Mouse (Mus musculus) limb, embryonic 14.5 days (tissue): ENCODE measurements around the gene Hist1h3g. TPM values are rescaled to one million over a fixed set of nuclear protein-coding genes. Genes with fewer than 3 reads are reported as not detected.

Experiments
- ATAC-seq: fragments of 200-750 bp; cut with Nextera tagmentation; 2 replicates; pipeline ENCODE4 v1.8.0; 2017; ENCODE audit warnings: low read depth, moderate number of reproducible peaks, moderate TSS enrichment; ENCODE audit not compliant: low FRiP score
- DNase-seq: peaks from one replicate; pipeline ENCODE4 v3.0.0-alpha.2; 2015; ENCODE audit warnings: low spot score
- H3K27ac ChIP-seq: fragments of 300-500 bp; sonication (generic); replicated peaks from 2 replicates; pipeline ENCODE4 v1.5.1; 2014; ENCODE audit warnings: low read depth, mild to moderate bottlenecking, low read length, moderate library complexity, mixed read lengths
- H3K27me3 ChIP-seq: fragments of 300-500 bp; sonication (generic); 2 replicates; pipeline ENCODE4 v1.6.1; 2014; ENCODE audit warnings: low read length, mixed read lengths; ENCODE audit not compliant: control insufficient read depth, insufficient read depth
- H3K36me3 ChIP-seq: fragments of 300-500 bp; sonication (generic); 2 replicates; pipeline ENCODE4 v1.6.1; 2014; ENCODE audit warnings: mild to moderate bottlenecking, low read length, moderate library complexity, mixed read lengths; ENCODE audit not compliant: control insufficient read depth, insufficient read depth
- H3K4me1 ChIP-seq: fragments of 300-500 bp; sonication (generic); 2 replicates; pipeline ENCODE4 v1.6.1; 2014; ENCODE audit warnings: antibody characterized with exemption, low read length, mixed read lengths; ENCODE audit not compliant: control insufficient read depth, insufficient read depth
- H3K4me2 ChIP-seq: fragments of 300-500 bp; sonication (generic); replicated peaks from 2 replicates; pipeline ENCODE4 v1.6.1; 2014; ENCODE audit warnings: low read depth, mild to moderate bottlenecking, low read length, moderate library complexity; ENCODE audit not compliant: severe bottlenecking
- H3K4me3 ChIP-seq: fragments of 300-500 bp; sonication (generic); replicated peaks from 2 replicates; pipeline ENCODE4 v1.5.1; 2014; ENCODE audit warnings: low read length
- H3K9ac ChIP-seq: fragments of 300-500 bp; sonication (generic); 2 replicates; pipeline ENCODE4 v1.6.1; 2014; ENCODE audit warnings: mild to moderate bottlenecking, low read depth, low read length, moderate library complexity; ENCODE audit not compliant: severe bottlenecking
- H3K9me3 ChIP-seq: fragments of 300-500 bp; sonication (generic); 2 replicates; pipeline ENCODE4 v1.6.1; 2016; ENCODE audit warnings: low read length; ENCODE audit not compliant: control insufficient read depth
- POLR2A ChIP-seq: fragments of 200-500 bp; IDR thresholded peaks from 2 replicates; pipeline ENCODE4 v1.8.0; 2012; ENCODE audit warnings: inconsistent platforms, mild to moderate bottlenecking, moderate library complexity, borderline replicate concordance; ENCODE audit not compliant: insufficient read depth, insufficient read length; ENCODE audit errors: extremely low read depth
- WGBS: fragments of 180-500 bp; shearing (Covaris S2); extraction: QIAGEN DNeasy Blood & Tissue Kit; methylation state at CpG from one replicate; pipeline ENCODE4 v1.1.7; 2014; 5-methylcytosine and 5-hydroxymethylcytosine counted together
- polyA plus RNA-seq, 2 experiments: library from polyadenylated mRNA; depleted of rRNA in 1 of 2; stranded (reverse) in 1 of 2; unstranded in 1 of 2; fragments of >200 nt; fragmentation: Nextera tagmentation in 1 of 2; extraction: Ambion mirVana in 1 of 2; gene quantifications; 2 replicates each; pipeline versions ENCODE4 v1.2.1 to v1.2.3; 2012 to 2014

Hist1h3g gene
- polyA plus RNA-seq, 2 experiments = 4.1 to 32.6 TPM

GRCm38 (mm10) chr13:23495526-23495925, 39.7 kb upstream of the Hist1h3g start:
- Histone ChIP-seq H3K9ac (no peak overlapping the region), H3K4me1 (no peaks in the 10 kb centered on the region), H3K4me3 (no peak overlapping the region), H3K27me3 (no peaks in the 10 kb centered on the region), H3K27ac (no peak overlapping the region), H3K9me3 (no peaks in the 10 kb centered on the region), H3K36me3 (no peaks in the 10 kb centered on the region), H3K4me2 (no peak overlapping the region)
- WGBS = 82% methylated on average over 6 of the region's 6 CpGs
- no peak for ATAC-seq
- no peak for TF ChIP-seq POLR2A
- no peak for DNase-seq

GRCm38 (mm10) chr13:23497656-23498321, 37.4 kb upstream of the Hist1h3g start:
- no peak for TF ChIP-seq POLR2A
- no peak for DNase-seq
- H3K27ac ChIP-seq = no peak overlapping the region
- no peak overlapping the region for H3K9ac ChIP-seq
- H3K27me3 ChIP-seq = no peaks in the 10 kb centered on the region
- 4% methylated on average over 19 of the region's 19 CpGs for WGBS
- H3K4me3 ChIP-seq = peak overlapping the region; percentile 23
- H3K4me2 ChIP-seq = peak overlapping the region; percentile 39
- H3K9me3 ChIP-seq = no peaks in the 10 kb centered on the region
- no peaks in the 10 kb centered on the region for H3K36me3 ChIP-seq
- no peaks in the 10 kb centered on the region for H3K4me1 ChIP-seq
- ATAC-seq = no peak

GRCm38 (mm10) chr13:23498653-23499052, 36.6 kb upstream of the Hist1h3g start:
- no peaks in the 10 kb centered on the region for H3K9me3 ChIP-seq
- H3K4me3 ChIP-seq = peak overlapping the region; percentile 23
- H3K27ac ChIP-seq = no peak overlapping the region
- no peaks in the 10 kb centered on the region for H3K36me3 ChIP-seq
- DNase-seq (peak; percentile 29), ATAC-seq (peak; percentile 48; the same call in 1 of the 2 replicates)
- peak overlapping the region; percentile 39 for H3K4me2 ChIP-seq
- no peak for TF ChIP-seq POLR2A
- no peak overlapping the region for H3K9ac ChIP-seq
- 2% methylated on average over 10 of the region's 10 CpGs for WGBS
- no peaks in the 10 kb centered on the region for H3K4me1 ChIP-seq
- no peaks in the 10 kb centered on the region for H3K27me3 ChIP-seq

GRCm38 (mm10) chr13:23499943-23500342, 35.3 kb upstream of the Hist1h3g start:
- DNase-seq = no peak
- no peak overlapping the region for H3K4me2 ChIP-seq
- 20% methylated on average over 7 of the region's 7 CpGs for WGBS
- no peak for ATAC-seq
- no peak for TF ChIP-seq POLR2A
- H3K9me3 ChIP-seq = no peaks in the 10 kb centered on the region
- no peak overlapping the region for H3K4me3 ChIP-seq
- no peak overlapping the region for H3K27ac ChIP-seq
- H3K36me3 ChIP-seq = no peaks in the 10 kb centered on the region
- no peaks in the 10 kb centered on the region for H3K27me3 ChIP-seq
- H3K4me1 ChIP-seq = no peaks in the 10 kb centered on the region
- no peak overlapping the region for H3K9ac ChIP-seq

- Histone ChIP-seq H3K36me3 (no peaks in the 10 kb centered on the region), H3K27me3 (no peaks in the 10 kb centered on the region), H3K4me1 (0 out of 2 replicates have a peak, but pooled peaks cover 4% of the 10 kb centered on the region), H3K9ac (no peak overlapping the region), H3K4me2 (no peak overlapping the region; the same call in 1 of the 2 replicates), H3K9me3 (no peaks in the 10 kb centered on the region), H3K27ac (no peak overlapping the region), H3K4me3 (no peak overlapping the region)
- TF ChIP-seq POLR2A = no peak
- ATAC-seq (peak; percentile 84), DNase-seq (peak; percentile 86)
- 4% methylated on average over 17 of the region's 17 CpGs for whole genome bisulfite sequencing
Measured at GRCm38 (mm10) chr13:23500424-23501200, 34.6 kb upstream of the Hist1h3g start.
